Mouse (Mus musculus): ENCODE measurements around the gene Rhof.

Gene Rhof

DNA sequence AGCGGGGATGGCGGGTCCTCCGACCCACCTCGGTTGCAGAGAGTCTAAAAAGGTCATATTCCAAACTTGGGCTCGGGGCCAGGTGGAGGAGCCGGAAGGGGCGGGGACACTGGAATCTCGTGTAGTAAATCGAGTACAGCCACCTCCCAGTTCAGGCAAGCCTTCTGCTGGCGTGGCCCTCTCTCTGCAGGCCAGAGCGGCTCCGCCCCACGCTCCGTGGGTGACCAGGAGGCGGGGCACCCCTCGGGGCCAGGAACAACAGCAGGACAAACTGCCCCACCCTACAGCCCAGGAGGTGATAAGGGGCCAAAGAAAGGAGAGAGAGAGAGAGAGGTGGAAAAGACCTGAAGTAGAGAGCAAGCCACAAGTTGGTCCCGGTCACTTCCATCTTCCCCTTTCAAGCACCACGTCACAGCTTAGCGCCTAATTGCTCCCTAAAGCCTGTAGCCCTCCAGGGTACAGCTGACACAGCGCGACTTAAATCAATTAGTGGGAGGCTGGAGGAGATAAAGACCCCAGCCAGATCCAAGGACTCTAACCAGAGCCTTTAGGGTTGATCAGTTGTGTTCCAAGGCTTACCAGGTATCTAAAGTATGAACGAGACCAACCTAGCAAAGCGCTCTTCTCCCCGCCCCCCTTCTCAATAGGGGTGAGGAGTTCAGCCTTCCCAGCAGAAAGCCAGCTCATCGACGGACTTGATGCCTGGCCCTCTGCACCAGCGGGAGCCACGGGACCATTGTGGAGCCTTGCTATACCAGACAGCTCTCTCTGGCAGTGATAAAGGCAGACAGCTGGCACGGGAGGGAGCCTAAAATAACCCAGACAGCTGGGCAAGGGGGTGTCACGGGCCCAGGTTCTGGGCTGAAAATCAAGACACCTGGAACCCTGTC, 3.2 kb upstream of the Rhof start:
- DNase-seq (ENCODE audit: low spot score): peak; percentile 68

DNA sequence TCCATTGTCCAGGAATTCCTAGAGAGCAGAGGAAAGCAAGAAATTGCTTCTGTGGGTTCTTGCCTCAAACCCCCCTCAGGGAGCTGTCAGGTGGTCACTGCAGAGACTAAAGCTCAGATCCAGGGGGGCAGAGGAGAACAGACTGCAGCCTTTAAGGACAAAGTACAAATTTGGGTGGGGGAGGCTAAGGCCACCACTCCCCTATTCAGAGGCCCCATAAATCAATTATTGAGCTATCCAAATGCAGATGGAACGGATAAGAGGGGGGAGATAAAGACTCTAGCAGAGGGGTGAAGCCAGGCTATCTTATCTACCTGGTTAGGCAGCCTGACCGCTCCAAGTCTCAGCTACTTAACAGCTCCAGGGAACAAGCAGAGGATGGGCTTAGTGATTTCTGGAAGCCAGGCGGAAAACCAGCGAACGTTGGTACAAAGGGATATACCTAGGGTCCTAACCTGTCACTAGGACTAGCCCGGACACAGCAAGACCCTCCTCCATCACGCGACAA, 2.4 kb upstream of the Rhof start:
- DNase-seq (ENCODE audit: low spot score): peak; percentile 21

DNA sequence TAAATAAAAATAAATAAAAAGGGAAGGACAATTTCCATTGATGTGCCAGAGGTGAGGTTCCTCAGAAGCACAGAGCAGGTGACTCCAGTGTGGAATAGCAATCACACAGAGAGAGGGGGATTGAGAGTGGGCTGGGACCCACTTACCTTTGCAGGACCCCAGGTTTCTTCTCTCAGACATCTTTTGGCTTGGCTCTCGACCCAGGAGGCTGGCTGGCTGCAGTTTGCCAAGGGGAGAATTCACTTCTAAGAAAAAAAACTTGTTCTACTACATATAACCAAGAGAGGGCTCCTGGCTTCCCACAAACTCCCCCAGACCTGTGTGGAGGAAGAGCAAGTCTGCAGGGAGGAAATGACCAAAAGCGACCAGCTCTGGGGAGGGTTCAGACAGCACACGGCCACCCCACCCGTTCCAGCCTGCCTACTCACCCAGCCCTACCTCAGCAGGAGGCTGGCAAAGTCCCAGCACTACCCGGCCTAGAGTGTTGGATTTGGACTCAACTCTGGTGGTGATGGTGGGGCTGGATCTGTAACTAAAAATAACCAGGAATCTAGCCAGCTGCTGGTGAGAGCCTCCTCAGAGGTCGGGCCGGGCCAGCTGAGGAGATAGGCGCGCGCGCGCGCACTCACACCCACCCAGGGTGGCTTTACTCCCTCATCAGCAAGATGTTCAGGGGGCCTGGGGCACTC, 1.8 kb upstream of the Rhof start:
- peak; percentile 43 for DNase-seq (ENCODE audit: low spot score)

DNA sequence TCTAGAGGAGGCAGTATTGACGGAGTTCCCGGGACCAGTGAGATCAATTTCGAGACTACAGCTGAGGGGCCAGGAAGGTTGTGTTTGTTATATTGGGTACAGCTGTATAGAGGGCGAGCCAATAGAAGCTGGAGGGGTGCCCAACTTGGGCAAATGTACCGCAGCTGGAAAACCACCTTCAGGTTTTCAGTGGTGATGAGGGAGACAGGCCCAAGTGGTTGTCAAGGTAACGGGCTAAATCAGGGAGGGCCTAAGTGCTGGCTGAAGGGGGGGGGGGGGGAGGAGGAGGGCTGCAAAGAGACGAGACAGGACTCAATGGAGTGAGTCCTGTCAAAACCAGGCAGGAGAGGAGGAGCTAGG, 1.3 kb upstream of the Rhof start:
- DNase-seq (ENCODE audit: low spot score): no peak

DNA sequence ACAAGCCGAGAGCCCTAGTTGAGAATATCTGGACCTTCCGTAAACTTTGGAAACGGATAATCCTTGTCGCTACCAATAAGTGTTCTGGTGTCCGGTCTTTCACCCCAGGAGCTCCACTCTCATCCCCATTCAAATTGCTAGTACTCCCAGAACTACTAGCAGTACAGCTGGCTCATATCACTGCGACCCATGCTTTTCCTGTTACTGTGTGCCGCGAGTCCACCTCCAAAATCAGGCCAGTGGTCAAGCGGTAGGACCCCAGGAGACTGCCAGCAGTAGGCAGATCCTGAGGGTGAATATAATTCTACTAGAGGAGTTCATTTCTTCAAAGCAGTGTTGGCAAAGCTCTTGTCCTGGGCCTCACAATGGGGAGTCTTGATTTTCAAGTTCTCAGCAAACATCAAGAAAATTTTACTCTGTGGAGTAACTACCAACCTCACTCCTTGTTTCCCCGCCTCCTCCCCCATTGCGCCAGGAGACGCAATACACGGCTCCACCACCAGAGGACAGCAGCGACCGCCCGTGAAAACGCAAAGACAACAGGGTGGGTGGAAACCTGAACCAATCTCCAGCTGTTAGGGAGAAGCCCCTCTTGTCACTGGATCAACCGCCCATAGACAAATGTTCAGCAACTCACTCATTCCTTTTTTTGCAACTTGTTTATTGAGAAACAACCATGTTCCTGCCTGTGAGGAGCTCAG, 741 bp upstream of the Rhof start:
- DNase-seq (ENCODE audit: low spot score): peak; percentile 90

DNA sequence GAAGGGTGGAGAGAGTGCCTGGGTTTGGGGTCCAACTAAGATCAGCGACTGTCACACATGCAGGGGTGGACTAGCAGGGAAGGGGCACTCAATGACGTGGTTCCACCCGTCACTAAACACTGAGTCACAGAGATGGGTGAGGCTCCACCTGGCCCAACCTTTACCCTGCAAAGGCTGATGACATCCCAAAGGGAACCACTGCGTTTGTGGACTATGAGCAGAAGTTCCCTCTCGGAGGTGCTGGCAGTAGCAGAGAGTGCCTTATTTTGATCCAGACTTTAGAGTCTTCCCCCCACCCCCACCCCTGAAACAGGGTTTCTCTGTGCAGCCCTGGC, 1.7 kb downstream of the Rhof start:
- no peak for DNase-seq (ENCODE audit: low spot score)

DNA sequence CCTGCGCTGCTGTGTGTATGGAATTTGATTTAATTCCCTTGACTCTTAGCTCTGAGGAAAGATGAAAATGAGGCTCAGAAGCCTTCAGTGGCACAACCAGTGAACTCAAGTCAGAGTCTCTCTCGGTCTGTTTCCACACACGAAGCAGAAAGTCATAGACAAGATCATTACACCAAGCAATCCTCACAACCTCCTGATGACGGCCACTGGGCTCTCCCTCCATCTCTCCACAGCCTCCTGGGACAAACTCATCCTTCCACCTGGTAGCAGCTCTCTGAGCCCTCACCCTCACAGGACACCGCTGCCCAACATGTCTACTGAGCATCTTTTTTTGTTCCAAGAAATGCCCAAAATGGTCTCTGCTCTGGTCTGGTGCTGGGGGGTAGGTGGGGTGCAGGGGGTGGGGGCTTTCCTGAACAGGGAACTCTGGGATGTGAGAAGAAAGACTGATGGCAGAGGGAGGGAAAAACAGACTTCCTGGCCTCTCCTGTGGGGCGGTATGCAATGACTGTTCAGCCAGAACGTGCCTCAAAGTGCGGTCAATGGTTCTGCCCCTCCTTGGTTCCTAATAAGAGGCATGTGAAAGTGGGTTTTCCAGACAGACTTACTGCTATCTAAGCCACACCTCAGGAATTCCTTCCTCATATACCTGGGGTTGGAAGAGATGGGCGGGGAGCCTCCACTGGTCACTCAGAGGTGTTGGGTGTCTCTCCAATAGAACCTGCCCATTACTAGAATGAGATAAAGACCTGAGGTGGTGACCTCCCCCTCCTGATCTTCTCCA, 2.3 kb downstream of the Rhof start:
- no peak for DNase-seq (ENCODE audit: low spot score)

DNA sequence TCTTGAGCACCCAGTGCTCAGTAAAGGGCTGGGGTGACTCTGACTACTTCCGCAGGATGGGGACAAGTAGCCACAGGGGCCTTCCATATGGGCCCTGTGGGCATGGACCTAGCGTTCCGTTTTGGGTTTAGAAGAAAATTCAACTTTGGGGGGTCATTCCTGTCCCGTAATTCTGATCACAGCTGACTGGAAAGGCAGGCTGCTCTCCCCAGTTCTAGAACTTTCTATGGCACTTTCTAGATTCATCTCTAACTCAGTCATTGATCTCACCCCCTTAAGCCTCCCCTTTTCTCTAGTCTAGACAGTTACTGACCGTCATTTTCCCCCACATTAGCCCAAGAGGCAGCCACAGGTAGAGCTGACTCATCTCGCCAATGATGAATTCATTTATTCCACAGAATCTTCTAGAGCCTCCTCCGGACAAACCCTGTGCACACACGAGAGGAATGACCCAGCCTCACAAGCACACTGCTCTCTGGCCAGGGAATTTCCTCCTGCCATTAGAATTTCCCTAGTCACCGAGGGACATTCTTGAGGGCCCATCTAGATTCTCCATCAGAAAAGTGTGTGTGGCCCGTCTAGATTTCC, 3.2 kb downstream of the Rhof start:
- no peak for DNase-seq (ENCODE audit: low spot score)

DNA sequence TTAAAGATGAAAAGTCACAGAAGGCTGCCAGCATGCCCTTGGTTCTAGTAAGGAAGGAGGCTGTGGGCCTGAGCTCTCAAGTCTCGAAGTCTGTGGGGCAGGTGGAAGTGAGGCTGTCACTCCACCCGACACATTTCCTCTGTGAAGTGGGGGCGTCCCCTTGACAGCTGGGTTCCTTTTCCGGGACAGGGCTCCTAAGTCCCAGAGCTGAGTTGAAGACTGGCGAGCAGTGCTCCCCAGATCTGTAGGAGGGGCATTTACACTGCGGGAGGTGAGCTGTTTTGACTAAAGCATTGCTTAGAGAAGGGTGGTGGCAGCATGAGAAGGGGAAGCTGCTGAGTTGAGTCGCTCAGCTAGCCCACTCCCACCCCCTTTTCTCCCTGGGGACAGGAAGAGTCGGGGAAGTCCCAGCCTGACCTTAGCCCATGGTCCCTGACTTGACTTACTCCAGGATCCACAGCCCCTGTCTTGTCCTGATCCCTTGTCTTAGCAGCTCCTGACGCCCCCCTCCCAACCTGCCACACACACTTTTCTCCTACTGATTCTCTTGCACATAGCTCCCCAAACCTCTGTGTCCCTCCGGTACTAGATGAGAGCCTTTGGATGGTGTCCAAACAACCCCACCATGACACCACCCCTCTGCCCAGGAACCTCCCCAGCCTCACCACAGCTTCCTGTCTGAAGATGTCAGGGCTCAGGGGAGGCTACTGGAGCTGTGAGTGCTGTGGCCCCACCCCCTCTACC, 3.9 kb downstream of the Rhof start:
- no peak for DNase-seq (ENCODE audit: low spot score)

DNA sequence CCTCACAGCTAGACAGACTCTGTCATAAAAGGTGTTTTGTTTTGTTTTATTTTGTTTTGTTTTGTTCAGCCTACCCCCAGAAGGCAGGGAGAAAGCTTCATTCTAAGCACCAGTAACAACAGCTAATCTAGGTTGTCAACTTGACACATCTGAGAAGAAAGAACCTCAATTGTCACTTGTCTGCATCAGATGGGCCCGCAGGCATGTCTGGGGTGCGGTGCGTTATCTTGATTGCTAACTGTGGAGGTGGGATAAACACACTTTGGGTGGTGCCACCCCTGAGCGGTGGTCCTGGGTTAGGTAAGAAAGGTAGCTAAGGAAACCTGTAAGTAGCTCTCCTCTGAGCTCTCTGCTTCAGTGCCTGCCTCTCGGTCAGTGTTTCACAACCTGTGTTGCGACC, 5.5 kb downstream of the Rhof start:
- no peak for DNase-seq (ENCODE audit: low spot score)

DNA sequence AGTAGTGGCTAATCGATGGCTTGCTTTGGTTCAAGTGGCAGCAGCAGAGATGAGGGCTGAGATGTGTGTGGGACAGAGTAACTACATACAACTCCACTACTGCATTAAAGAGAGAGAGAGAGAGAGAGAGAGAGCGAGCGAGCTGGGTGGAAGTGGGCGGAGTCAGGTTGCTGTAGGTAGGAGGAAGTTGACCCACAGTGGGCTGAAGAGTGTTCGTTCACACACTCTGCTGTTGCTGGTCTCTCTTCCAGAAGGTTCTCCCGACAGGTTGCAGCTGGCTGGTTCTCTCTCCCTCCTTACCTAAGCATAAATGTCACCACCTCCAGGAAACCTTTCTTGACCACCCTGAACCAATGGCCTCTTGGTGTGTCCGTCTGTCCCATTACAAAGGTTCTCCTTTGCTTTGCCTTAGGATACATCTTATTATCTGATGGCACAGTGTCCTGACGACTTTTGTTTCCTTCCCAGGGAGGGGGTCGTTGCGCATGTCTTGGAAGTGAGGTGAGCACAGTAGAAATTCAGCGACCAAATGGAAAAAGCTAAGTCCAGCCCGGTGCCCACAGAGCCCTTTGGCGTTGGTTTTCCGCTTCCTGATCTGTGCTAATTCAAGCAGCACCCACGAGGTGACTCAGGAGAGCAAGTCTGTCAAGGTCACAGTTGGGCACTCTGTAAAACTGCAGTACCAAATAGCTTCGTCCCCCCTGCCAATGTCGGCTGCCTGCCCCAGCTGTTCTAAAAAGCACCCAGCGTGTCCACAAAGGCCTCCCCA, 6.7 kb downstream of the Rhof start:
- no peak for DNase-seq (ENCODE audit: low spot score)

DNA sequence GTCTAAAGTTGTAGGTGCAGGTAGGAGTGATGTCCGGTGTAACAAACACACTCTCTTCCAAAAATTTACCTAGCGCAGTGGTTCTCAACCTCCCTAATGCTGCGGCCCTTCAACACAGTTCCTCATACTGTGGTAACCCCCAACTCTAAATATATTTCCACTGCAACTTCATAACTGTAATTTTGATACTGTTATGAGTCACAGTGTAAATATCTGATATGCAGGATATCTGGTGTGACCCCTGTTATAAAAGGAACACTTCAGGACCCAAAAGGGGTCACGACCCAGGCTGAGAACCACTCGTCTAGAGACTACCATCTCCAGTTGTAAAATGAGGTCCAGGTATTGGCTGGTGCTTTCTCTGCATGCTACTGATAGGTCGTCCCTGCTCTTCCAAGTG, 7.4 kb downstream of the Rhof start:
- DNase-seq (ENCODE audit: low spot score): no peak

DNA sequence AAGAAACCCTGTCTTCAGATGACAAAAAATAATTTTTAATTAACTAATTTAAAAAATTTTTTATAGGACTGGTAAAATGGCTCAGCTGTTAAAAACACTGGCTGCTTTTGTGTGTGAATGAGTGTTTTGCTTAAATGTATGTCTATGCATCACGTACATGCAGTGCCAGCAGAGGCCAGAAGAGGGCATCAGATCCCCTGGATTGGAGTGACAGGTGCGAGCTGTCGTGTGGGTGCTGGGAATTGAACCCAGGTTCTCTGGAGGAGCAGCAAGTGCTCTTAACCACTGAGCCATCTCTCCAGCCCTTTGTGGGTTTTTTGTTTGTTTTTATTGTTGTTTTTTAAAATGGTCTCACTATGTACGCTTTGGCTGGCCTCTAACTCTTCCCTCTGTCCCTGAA, 10.3 kb downstream of the Rhof start:
- peak; percentile 12 for DNase-seq (ENCODE audit: low spot score)

DNA sequence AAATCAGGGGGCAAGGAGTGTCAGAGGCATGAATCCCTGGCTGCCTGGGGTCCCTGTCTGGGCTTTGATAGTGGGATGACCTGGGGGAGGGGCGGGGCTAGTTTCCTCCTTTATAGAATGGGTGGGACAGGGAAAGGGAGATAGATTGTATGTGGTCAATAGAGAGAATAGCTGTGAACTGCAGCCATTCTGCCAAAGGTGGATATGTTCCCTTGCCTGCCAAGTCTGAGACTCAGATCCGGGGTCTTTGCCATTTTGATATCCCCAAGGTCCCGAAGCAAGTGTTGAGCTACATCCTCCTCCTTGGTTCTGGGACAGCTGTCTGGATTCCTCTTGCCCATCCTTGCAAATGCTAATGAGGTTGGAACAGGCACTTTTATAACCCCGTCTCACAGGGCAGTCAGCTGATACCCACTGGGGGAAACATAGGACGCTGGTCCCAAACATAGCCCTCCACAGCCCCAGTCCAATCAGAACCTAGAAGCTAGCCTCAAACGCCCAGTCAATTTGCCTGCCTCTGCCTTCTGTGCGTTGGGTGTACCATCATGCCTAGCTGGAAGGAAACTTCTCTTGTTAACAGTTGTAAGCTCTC, 11.8 kb downstream of the Rhof start:
- DNase-seq (ENCODE audit: low spot score): no peak

DNA sequence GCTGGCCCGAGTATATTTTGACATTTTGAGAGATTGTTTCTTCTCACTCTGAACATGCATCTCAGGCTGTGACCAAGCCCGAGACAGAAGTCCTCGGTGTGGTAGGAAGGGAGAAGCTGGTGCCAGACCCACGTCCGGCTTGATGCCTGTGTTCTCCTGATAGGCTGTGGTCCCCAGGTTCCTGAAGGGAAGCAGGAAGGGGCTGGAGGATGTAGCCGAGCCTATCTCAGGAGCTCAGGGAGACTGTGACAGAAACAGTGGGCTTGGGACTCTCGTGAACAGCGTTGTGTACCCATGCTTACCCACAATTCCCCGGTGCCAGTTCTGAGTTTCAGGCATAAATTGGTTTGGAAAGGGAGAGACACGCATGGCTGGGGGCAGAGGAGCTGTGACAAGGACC, 13.7 kb downstream of the Rhof start:
- DNase-seq (ENCODE audit: low spot score): no peak

DNA sequence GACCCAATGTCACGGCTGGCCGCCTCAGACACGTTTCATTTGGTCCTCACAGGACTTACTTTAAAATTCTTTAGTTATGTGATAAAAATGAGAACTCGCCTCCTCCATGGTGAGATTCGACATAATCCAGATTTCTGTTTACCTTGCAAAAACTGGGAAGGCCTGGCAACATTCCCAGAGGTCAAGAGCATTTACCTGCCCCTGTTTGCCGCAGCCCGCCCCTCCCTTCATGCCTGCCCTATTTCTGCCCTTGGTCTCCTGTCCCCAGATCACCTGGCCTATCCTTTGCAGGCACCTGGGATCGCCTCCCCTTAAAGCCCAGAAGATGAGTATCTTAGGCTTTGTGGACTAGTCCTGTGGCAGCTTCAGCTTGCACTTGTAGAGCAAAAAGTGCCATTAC, 14.7 kb downstream of the Rhof start:
- no peak for DNase-seq (ENCODE audit: low spot score)

DNA sequence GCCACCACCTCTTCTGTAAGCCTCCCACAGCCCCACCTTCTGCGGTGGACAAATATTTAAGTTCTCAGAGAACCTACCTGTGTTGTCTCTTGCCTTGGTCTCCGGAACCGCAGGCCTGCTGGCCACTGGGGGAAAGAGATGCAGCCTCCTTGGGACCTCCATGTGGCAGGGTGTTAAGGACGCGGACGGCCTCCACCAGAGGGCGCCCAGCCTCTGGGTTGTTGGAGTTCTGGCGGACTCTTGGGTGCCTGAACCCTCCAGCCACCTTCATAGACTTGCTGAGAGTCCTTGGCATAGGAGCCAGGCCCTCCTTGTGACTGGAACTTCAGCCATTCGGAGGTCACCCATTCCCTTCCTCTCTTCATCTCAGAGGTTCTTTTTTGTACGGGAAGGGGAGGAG, 15.2 kb downstream of the Rhof start:
- DNase-seq (ENCODE audit: low spot score): peak; percentile 87

DNA sequence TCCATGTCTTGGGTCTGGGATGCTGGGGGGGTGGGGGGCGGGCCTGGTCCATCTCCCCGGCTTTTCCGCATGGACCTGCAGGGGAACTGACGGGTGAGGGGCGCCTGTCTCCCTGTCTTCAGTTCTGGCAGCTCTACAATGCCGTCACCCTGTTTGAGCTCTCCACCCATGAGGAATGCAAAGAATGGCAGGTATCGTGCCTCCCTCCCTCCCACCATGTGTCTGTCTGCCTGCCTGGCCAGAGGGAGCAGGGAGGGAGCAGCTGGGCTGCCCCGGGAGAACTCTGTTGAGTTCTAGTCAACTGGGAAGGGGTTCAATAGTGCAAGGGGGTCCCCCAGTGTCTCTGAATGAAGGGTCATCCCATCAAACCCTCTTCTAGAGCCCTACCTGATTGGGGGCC, 16.4 kb downstream of the Rhof start:
- DNase-seq (ENCODE audit: low spot score): no peak

DNA sequence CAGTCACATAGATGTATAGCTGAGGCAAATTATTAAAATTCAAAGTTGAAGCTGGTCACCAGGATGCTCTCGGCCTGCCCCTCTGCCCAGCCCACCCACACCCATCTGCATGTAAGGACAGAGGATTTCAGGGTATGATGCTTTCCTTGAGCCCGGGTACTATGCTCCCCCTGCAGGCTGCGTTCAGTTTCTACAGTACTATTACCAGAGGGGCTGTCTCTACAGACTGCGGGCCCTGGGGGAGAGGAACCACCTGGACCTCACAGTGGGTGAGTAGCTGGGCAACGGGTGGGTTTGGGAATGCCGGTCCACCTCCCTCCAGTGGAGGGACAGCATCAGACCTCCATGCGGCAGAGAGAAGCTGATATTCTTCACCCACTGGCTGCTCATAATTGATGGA, 17.6 kb downstream of the Rhof start:
- peak; percentile 59 for DNase-seq (ENCODE audit: low spot score)

DNA sequence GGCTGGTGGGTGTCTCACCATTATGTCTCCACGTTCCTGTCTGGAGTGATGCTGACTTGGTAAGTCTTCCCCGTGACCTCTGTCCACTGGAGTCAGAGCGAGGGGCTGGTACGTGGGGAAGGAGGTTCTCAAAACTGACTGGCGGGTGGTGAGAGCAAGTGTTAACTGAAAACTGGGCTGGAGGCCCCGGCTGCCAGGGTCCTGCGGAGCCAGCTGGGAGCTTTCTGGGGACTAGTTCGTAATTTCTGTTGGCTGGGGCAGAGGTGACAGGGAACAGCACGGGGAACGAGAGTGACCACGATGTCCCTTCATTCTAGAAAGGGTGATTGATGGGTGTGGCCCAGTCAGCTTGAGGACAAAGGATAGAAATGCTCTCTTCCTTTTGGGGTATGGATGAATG, 18.4 kb downstream of the Rhof start:
- DNase-seq (ENCODE audit: low spot score): no peak

Data from embryo, embryonic 10.5 days (tissue).